ENCODE assay signal across 8 mouse cellular contexts in genomic region chr16:52453971-52454514, GRCm38 (mm10). TPM values are rescaled to one million over a fixed set of nuclear protein-coding genes. Genes with fewer than 3 reads are reported as not detected.
DNase-seq lines count a peak whose midpoint lies in the region; ATAC-seq and TF ChIP-seq lines count a peak whose summit lies in the region.

TSS of gene Alcam (minus strand) at chr16:52454074.

- ATAC-seq in intestine, postnatal 0 days, result no peak
- no peak for ATAC-seq in limb, embryonic 12.5 days (ENCODE audit: insufficient number of reproducible peaks, insufficient read depth, low FRiP score, low TSS enrichment, low read depth)
- no peak for ATAC-seq in midbrain, embryonic 14.5 days (ENCODE audit: low FRiP score, low TSS enrichment)

- H3K4me1 ChIP-seq in intestine, postnatal 0 days (replicated peaks; ENCODE audit: control insufficient read depth, insufficient read depth, low read length), result no peaks in the 10 kb centered on the region
- H3K4me1 ChIP-seq in limb, embryonic 12.5 days (replicated peaks), result peaks cover 10% of the 10 kb centered on the region
- peaks cover 23% of the 10 kb centered on the region for H3K4me1 ChIP-seq in midbrain, embryonic 14.5 days (ENCODE audit: control insufficient read depth, insufficient read depth, low read length)

- H3K4me3 ChIP-seq in intestine, postnatal 0 days (ENCODE audit: low read depth, low read length), result peak within 1 kb of the TSS; percentile 66
- peak within 1 kb of the TSS; percentile 59 for H3K4me3 ChIP-seq in limb, embryonic 12.5 days (replicated peaks)
- peak within 1 kb of the TSS; percentile 55 for H3K4me3 ChIP-seq in midbrain, embryonic 14.5 days (replicated peaks; ENCODE audit: low read depth, low read length)

- H3K36me3 ChIP-seq in intestine, postnatal 0 days (ENCODE audit: control insufficient read depth, insufficient read depth), result no peaks in the 10 kb centered on the region
- no peaks in the 10 kb centered on the region for H3K36me3 ChIP-seq in limb, embryonic 12.5 days
- no peaks in the 10 kb centered on the region for H3K36me3 ChIP-seq in midbrain, embryonic 14.5 days (ENCODE audit: control insufficient read depth, insufficient read depth, low read length)
- no peaks in the 10 kb centered on the region for H3K36me3 ChIP-seq in splenic B cell, adult 2 months (ENCODE audit: control insufficient read depth, insufficient read depth, low read length, poor library complexity, severe bottlenecking)

- TF ChIP-seq CTCF in intestine, postnatal 0 days (IDR thresholded peaks at IDR 0.05; ENCODE audit: low read depth), result no peak

- under 1% methylated on average over 14 of the region's 14 CpGs for WGBS in intestine, postnatal 0 days
- under 1% methylated on average over 14 of the region's 14 CpGs for WGBS in limb, embryonic 12.5 days
- WGBS in midbrain, embryonic 14.5 days, result under 1% methylated on average over 14 of the region's 14 CpGs

- H3K27ac ChIP-seq in intestine, postnatal 0 days (ENCODE audit: low read depth, low read length), result no peak within 1 kb of the TSS
- no peak within 1 kb of the TSS for H3K27ac ChIP-seq in limb, embryonic 12.5 days
- peak within 1 kb of the TSS; percentile 58 for H3K27ac ChIP-seq in midbrain, embryonic 14.5 days (replicated peaks; ENCODE audit: low read depth, low read length)

- peak within 1 kb of the TSS; percentile 66 for H3K9ac ChIP-seq in intestine, postnatal 0 days (ENCODE audit: low read depth, low read length)
- peak within 1 kb of the TSS; percentile 19; the same call in 1 of the 2 replicates for H3K9ac ChIP-seq in limb, embryonic 12.5 days (replicated peaks)
- H3K9ac ChIP-seq in midbrain, embryonic 14.5 days (replicated peaks; ENCODE audit: low read length), result peak within 1 kb of the TSS; percentile 45

- intact Hi-C loops in gastrocnemius, postnatal 14 days (cut with DNase I; ENCODE audit: low total_unique reads), result no loop called here

- DNase-seq in gastrocnemius, postnatal 14 days, result peak; percentile 13
- no peak for DNase-seq in gastrocnemius, adult 18-20 months (ENCODE audit: low spot score)
- peak; percentile 67 to 69 for DNase-seq in cerebellum, postnatal 14 days
- peak; percentile 9 for DNase-seq in gastrocnemius, postnatal 25 days
- peak; percentile 81 for DNase-seq in midbrain, embryonic 14.5 days
- DNase-seq in splenic B cell, adult 2 months (ENCODE audit: low read depth, low spot score), result peak; percentile 70

- no peaks in the 10 kb centered on the region for H3K27me3 ChIP-seq in intestine, postnatal 0 days (replicated peaks; ENCODE audit: control insufficient read depth, insufficient read depth, low read length)
- H3K27me3 ChIP-seq in limb, embryonic 12.5 days, result peaks cover 13% of the 10 kb centered on the region
- H3K27me3 ChIP-seq in midbrain, embryonic 14.5 days (ENCODE audit: control insufficient read depth, insufficient read depth, low read length), result no peaks in the 10 kb centered on the region
- 0 out of 2 replicates have a peak, but pooled peaks cover 2% of the 10 kb centered on the region for H3K27me3 ChIP-seq in splenic B cell, adult 2 months (ENCODE audit: control insufficient read depth, insufficient read depth, low read length, poor library complexity, severe bottlenecking)

- no peaks in the 10 kb centered on the region for H3K9me3 ChIP-seq in intestine, postnatal 0 days (ENCODE audit: control insufficient read depth)
- no peaks in the 10 kb centered on the region for H3K9me3 ChIP-seq in limb, embryonic 12.5 days
- no peaks in the 10 kb centered on the region for H3K9me3 ChIP-seq in midbrain, embryonic 14.5 days (ENCODE audit: control insufficient read depth, low read length)

- H3K4me2 ChIP-seq in intestine, postnatal 0 days (replicated peaks; ENCODE audit: low read depth), result peak within 1 kb of the TSS; percentile 89
- peak within 1 kb of the TSS; percentile 74 for H3K4me2 ChIP-seq in limb, embryonic 12.5 days
- H3K4me2 ChIP-seq in midbrain, embryonic 14.5 days (ENCODE audit: low read length), result peak within 1 kb of the TSS; percentile 69

RNA-seq across cellular contexts. Expression of gene Alcam, which starts in this region (rescaled TPM):
- total RNA-seq in gastrocnemius, postnatal 14 days (2021), result 1 to 10 TPM; 1.3 to 1.4 TPM
- under 1 TPM; 0.41 to 0.97 TPM for total RNA-seq in gastrocnemius, adult 18-20 months (2021)
- total RNA-seq in gastrocnemius, postnatal 25 days (2021), result 1 to 10 TPM in 1 of 2 experiments, under 1 TPM in 1; 0.97 to 2.4 TPM
- 10.3 and 11.0 TPM in 2 replicates for polyA plus RNA-seq in intestine, postnatal 0 days (2015; fragmentation: Nextera tagmentation; extraction: Ambion mirVana)
- polyA plus RNA-seq in limb, embryonic 12.5 days (2016; fragmentation: Nextera tagmentation; extraction: Ambion mirVana), result 16.5 and 17.9 TPM in 2 replicates
- 46.0 and 63.1 TPM in 2 replicates for polyA plus RNA-seq in midbrain, embryonic 14.5 days (2014; fragmentation: Nextera tagmentation; extraction: Ambion mirVana)
